In the genomic region with DNA sequence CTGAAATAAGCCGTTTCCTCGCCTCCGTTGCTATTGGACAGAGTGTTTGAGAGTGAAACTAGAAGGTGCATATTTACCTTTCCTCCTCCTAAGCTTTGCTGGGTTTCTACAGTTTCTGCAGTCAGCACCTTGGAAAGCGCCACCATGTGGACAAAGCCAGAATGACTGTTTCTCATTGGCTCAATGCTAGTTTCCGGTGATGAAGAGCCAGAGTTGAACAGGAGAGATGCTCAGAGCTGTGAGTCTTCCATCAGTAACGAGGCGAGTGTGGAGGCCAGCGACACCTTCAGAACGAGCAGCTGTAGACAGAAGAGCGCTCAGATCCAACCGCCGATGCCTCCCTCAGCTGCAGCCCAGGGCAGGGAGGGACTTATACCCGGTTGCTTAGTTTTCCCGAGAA, we compare ENCODE assay signal across 8 mouse cellular contexts. TPM values are rescaled to one million over a fixed set of nuclear protein-coding genes. Genes with fewer than 3 reads are reported as not detected.
A peak's percentile ranks its signal among the peaks of the same experiment; 100 is the strongest.
DNase-seq lines count a peak whose midpoint lies in the region; ATAC-seq and TF ChIP-seq lines count a peak whose summit lies in the region.

No protein-coding gene starts in this region.

- H3K4me1 ChIP-seq in heart, adult 2 months (ENCODE audit: control insufficient read depth, insufficient read depth, low read length) = no peaks in the 10 kb centered on the region
- H3K4me1 ChIP-seq in thymus, adult 2 months (replicated peaks; ENCODE audit: control insufficient read depth, insufficient read depth, low read length) = no peaks in the 10 kb centered on the region
- no peaks in the 10 kb centered on the region for H3K4me1 ChIP-seq in embryonic facial prominence, embryonic 11.5 days (ENCODE audit: control insufficient read depth, insufficient read depth, low read length)
- no peaks in the 10 kb centered on the region; the same call in 1 of the 2 replicates for H3K4me1 ChIP-seq in lung, postnatal 0 days (ENCODE audit: insufficient read depth, low read depth, low read length)

- H3K4me3 ChIP-seq in heart, adult 2 months = no peak overlapping the region
- H3K4me3 ChIP-seq in thymus, adult 2 months (ENCODE audit: control insufficient read depth, insufficient read depth, low read length) = no peak overlapping the region
- no peak overlapping the region for H3K4me3 ChIP-seq in embryonic facial prominence, embryonic 11.5 days (ENCODE audit: low read depth, low read length)
- H3K4me3 ChIP-seq in lung, postnatal 0 days (ENCODE audit: low read depth, low read length) = no peak overlapping the region

- no peak overlapping the region for H3K9ac ChIP-seq in heart, adult 2 months (ENCODE audit: low read depth, low read length)
- no peak overlapping the region for H3K9ac ChIP-seq in embryonic facial prominence, embryonic 11.5 days (replicated peaks; ENCODE audit: low read length)
- no peak overlapping the region for H3K9ac ChIP-seq in lung, postnatal 0 days (replicated peaks; ENCODE audit: low read depth)

- 42% methylated on average over 14 of the region's 14 CpGs for WGBS in heart, adult 2 months
- 51% methylated on average over 14 of the region's 14 CpGs for WGBS in thymus, adult 2 months
- 47% methylated on average over 14 of the region's 14 CpGs for WGBS in embryonic facial prominence, embryonic 11.5 days
- WGBS in lung, postnatal 0 days = 46% methylated on average over 14 of the region's 14 CpGs

- TF ChIP-seq EP300 in heart, adult 2 months (IDR thresholded peaks at IDR 0.05; ENCODE audit: insufficient read depth, low read depth, low read length) = no peak
- TF ChIP-seq EP300 in lung, postnatal 0 days (IDR thresholded peaks at IDR 0.05) = no peak

- H3K27me3 ChIP-seq in heart, adult 2 months (ENCODE audit: control insufficient read depth, insufficient read depth, low read length) = no peaks in the 10 kb centered on the region
- no peaks in the 10 kb centered on the region for H3K27me3 ChIP-seq in thymus, adult 2 months (ENCODE audit: control insufficient read depth, insufficient read depth, low read length)
- no peaks in the 10 kb centered on the region for H3K27me3 ChIP-seq in embryonic facial prominence, embryonic 11.5 days (ENCODE audit: control insufficient read depth, insufficient read depth, low read length)
- no peaks in the 10 kb centered on the region for H3K27me3 ChIP-seq in lung, postnatal 0 days (replicated peaks; ENCODE audit: insufficient read depth, low read length)

- no peak for ATAC-seq in embryonic facial prominence, embryonic 11.5 days (replicated peaks; ENCODE audit: insufficient number of reproducible peaks, low FRiP score, low TSS enrichment, low read depth)
- ATAC-seq in lung, postnatal 0 days = no peak

- no peak overlapping the region for H3K27ac ChIP-seq in heart, adult 2 months
- H3K27ac ChIP-seq in thymus, adult 2 months (ENCODE audit: control insufficient read depth, insufficient read depth, low read length) = no peak overlapping the region
- H3K27ac ChIP-seq in embryonic facial prominence, embryonic 11.5 days (replicated peaks; ENCODE audit: low read depth, low read length) = no peak overlapping the region
- H3K27ac ChIP-seq in lung, postnatal 0 days (ENCODE audit: low read length) = no peak overlapping the region

- intact Hi-C loops in heart, adult 2 months (cut with DNase I) = no loop called here

- H3K36me3 ChIP-seq in heart, adult 2 months (ENCODE audit: control insufficient read depth, insufficient read depth, low read length) = no peaks in the 10 kb centered on the region
- H3K36me3 ChIP-seq in thymus, adult 2 months (ENCODE audit: control insufficient read depth, insufficient read depth, low read length) = no peaks in the 10 kb centered on the region
- H3K36me3 ChIP-seq in embryonic facial prominence, embryonic 11.5 days (replicated peaks; ENCODE audit: control insufficient read depth, insufficient read depth, low read depth, low read length) = no peaks in the 10 kb centered on the region
- H3K36me3 ChIP-seq in lung, postnatal 0 days (ENCODE audit: insufficient read depth, low read length) = no peaks in the 10 kb centered on the region

- TF ChIP-seq POLR2A in heart, adult 2 months (IDR thresholded peaks at IDR 0.05; ENCODE audit: insufficient read depth, low read depth, low read length) = no peak
- no peak for TF ChIP-seq POLR2A in thymus, adult 2 months (IDR thresholded peaks at IDR 0.05; ENCODE audit: control insufficient read depth, extremely low read depth, insufficient read depth, low read length, poor library complexity)

- no peak overlapping the region for H3K4me2 ChIP-seq in embryonic facial prominence, embryonic 11.5 days (ENCODE audit: low read depth, low read length)
- no peak overlapping the region for H3K4me2 ChIP-seq in lung, postnatal 0 days (replicated peaks; ENCODE audit: low read depth, low read length)

- H3K79me2 ChIP-seq in heart, adult 2 months (replicated peaks; ENCODE audit: control insufficient read depth, insufficient read depth, low read length) = no peaks in the 10 kb centered on the region

- no peak for DNase-seq in heart, adult 2 months
- no peak for DNase-seq in heart, adult 11 months
- DNase-seq in thymus, adult 2 months = peak; percentile 43
- no peak for DNase-seq in thymus, adult 18-20 months
- DNase-seq in embryonic facial prominence, embryonic 11.5 days (ENCODE audit: low spot score) = peak; percentile 77
- DNase-seq in lung, postnatal 0 days (ENCODE audit: low spot score) = peak; percentile 40
- DNase-seq in right cerebral cortex, postnatal 4 days = peak; percentile 66
- DNase-seq in ovary, adult 18-20 months (ENCODE audit: low spot score) = no peak

- TF ChIP-seq CTCF in heart, adult 2 months (IDR thresholded peaks at IDR 0.05) = peak; percentile 69
- no peak for TF ChIP-seq CTCF in thymus, adult 2 months (IDR thresholded peaks at IDR 0.05; ENCODE audit: borderline replicate concordance, control insufficient read depth, extremely low read depth, insufficient read depth, low read length, poor library complexity)
- peak; percentile 80 for TF ChIP-seq CTCF in lung, postnatal 0 days (IDR thresholded peaks at IDR 0.05)

- H3K9me3 ChIP-seq in embryonic facial prominence, embryonic 11.5 days (replicated peaks; ENCODE audit: control insufficient read depth, low read length) = no peaks in the 10 kb centered on the region
- H3K9me3 ChIP-seq in lung, postnatal 0 days (ENCODE audit: low read length) = no peaks in the 10 kb centered on the region

RNA-seq across cellular contexts. Expression of a gene that starts 4.1 kb away (rescaled TPM):
- total RNA-seq in heart, adult 2 months (2021) = not detected
- polyA plus RNA-seq in heart, adult 2 months (2012; rRNA removed) = 0.06 TPM in 2 replicates
- polyA plus RNA-seq in thymus, adult 2 months (2012; rRNA removed) = 1.3 and 1.7 TPM in 2 replicates
- 0.13 and 0.14 TPM in 2 replicates for polyA plus RNA-seq in embryonic facial prominence, embryonic 11.5 days (2014; fragmentation: Nextera tagmentation; extraction: Ambion mirVana)
- 0.05 TPM in 1 of 2 replicates, not detected in the other for polyA plus RNA-seq in lung, postnatal 0 days (2015; fragmentation: Nextera tagmentation; extraction: Ambion mirVana)

RNA-seq across cellular contexts. Expression of a gene that starts 17.6 kb away (rescaled TPM):
- total RNA-seq in heart, adult 2 months (2021) = under 1 TPM; 0.16 to 0.20 TPM
- 1.00 and 1.0 TPM in 2 replicates for polyA plus RNA-seq in heart, adult 2 months (2012; rRNA removed)
- polyA plus RNA-seq in thymus, adult 2 months (2012; rRNA removed) = 0.15 and 0.27 TPM in 2 replicates
- 10.0 and 13.4 TPM in 2 replicates for polyA plus RNA-seq in embryonic facial prominence, embryonic 11.5 days (2014; fragmentation: Nextera tagmentation; extraction: Ambion mirVana)
- not detected in 2 replicates for polyA plus RNA-seq in lung, postnatal 0 days (2015; fragmentation: Nextera tagmentation; extraction: Ambion mirVana)

RNA-seq across cellular contexts. Expression of a gene that starts 45.5 kb away (rescaled TPM):
- 10 to 100 TPM; 12.3 to 12.7 TPM for total RNA-seq in heart, adult 2 months (2021)
- polyA plus RNA-seq in heart, adult 2 months (2012; rRNA removed) = 18.9 and 22.2 TPM in 2 replicates
- polyA plus RNA-seq in thymus, adult 2 months (2012; rRNA removed) = 9.6 and 11.1 TPM in 2 replicates
- polyA plus RNA-seq in embryonic facial prominence, embryonic 11.5 days (2014; fragmentation: Nextera tagmentation; extraction: Ambion mirVana) = 2.0 and 2.3 TPM in 2 replicates
- 3.7 and 5.5 TPM in 2 replicates for polyA plus RNA-seq in lung, postnatal 0 days (2015; fragmentation: Nextera tagmentation; extraction: Ambion mirVana)

RNA-seq across cellular contexts. Expression of a gene that starts 45.7 kb away (rescaled TPM):
- total RNA-seq in heart, adult 2 months (2021) = not detected
- polyA plus RNA-seq in heart, adult 2 months (2012; rRNA removed) = 0.20 TPM in 1 of 2 replicates, not detected in the other
- polyA plus RNA-seq in thymus, adult 2 months (2012; rRNA removed) = 0.05 TPM in 1 of 2 replicates, not detected in the other
- not detected in 2 replicates for polyA plus RNA-seq in embryonic facial prominence, embryonic 11.5 days (2014; fragmentation: Nextera tagmentation; extraction: Ambion mirVana)
- polyA plus RNA-seq in lung, postnatal 0 days (2015; fragmentation: Nextera tagmentation; extraction: Ambion mirVana) = 1.4 and 2.9 TPM in 2 replicates

Comparison
In these comparisons a context has a peak if more than half of its experiments do, and no peak if none do; other contexts are left out.
1. DNase-seq: peak in thymus, adult 2 months (single experiment), embryonic facial prominence, embryonic 11.5 days (single experiment), lung, postnatal 0 days (single experiment) and right cerebral cortex, postnatal 4 days (single experiment); none in heart, adult 2 months (0 of 2), heart, adult 11 months (single experiment), thymus, adult 18-20 months (0 of 2) and ovary, adult 18-20 months (single experiment).